Mouse (Mus musculus): Measurements from ENCODE around the gene Ush1g. TPM values are rescaled to one million over a fixed set of nuclear protein-coding genes. Genes with fewer than 3 reads are reported as not detected.

The Ush1g gene
- polyA plus RNA-seq, 1 experiment from 2014 or later, result not detected

Other genes with a start within 250 kb of the Ush1g start
- gene Rab37, start 230.6 kb downstream of the Ush1g start, polyA plus RNA-seq (2015; fragmentation: Nextera tagmentation; extraction: Ambion mirVana), result 1.1 and 1.5 TPM in 2 replicates
- gene Cd300lf, start 188.0 kb downstream of the Ush1g start, polyA plus RNA-seq (2015; fragmentation: Nextera tagmentation; extraction: Ambion mirVana), result 2.8 and 3.1 TPM in 2 replicates
- 63.2 and 68.7 TPM in 2 replicates for gene Slc9a3r1, start 158.7 kb downstream of the Ush1g start, polyA plus RNA-seq (2015; fragmentation: Nextera tagmentation; extraction: Ambion mirVana)
- gene Tmem104, start 134.6 kb downstream of the Ush1g start, polyA plus RNA-seq (2015; fragmentation: Nextera tagmentation; extraction: Ambion mirVana), result 8.6 and 9.1 TPM in 2 replicates
- 26.0 and 29.8 TPM in 2 replicates for gene Nat9, start 134.2 kb downstream of the Ush1g start, polyA plus RNA-seq (2015; fragmentation: Nextera tagmentation; extraction: Ambion mirVana)
- 0.06 TPM in 1 of 2 replicates, not detected in the other for gene Grin2c, start 54.8 kb downstream of the Ush1g start, polyA plus RNA-seq (2015; fragmentation: Nextera tagmentation; extraction: Ambion mirVana)
- 14.1 and 14.2 TPM in 2 replicates for gene Fdxr, start 45.0 kb downstream of the Ush1g start, polyA plus RNA-seq (2015; fragmentation: Nextera tagmentation; extraction: Ambion mirVana)
- 0.30 and 0.48 TPM in 2 replicates for gene Fads6, start 24.4 kb downstream of the Ush1g start, polyA plus RNA-seq (2015; fragmentation: Nextera tagmentation; extraction: Ambion mirVana)
- 0.09 TPM in 1 of 2 replicates, not detected in the other for gene Otop2, start 14.9 kb downstream of the Ush1g start, polyA plus RNA-seq (2015; fragmentation: Nextera tagmentation; extraction: Ambion mirVana)
- gene Otop3, start 12.7 kb upstream of the Ush1g start, polyA plus RNA-seq (2015; fragmentation: Nextera tagmentation; extraction: Ambion mirVana), result not detected in 2 replicates
- 19.1 and 20.2 TPM in 2 replicates for gene Hid1, start 45.7 kb upstream of the Ush1g start, polyA plus RNA-seq (2015; fragmentation: Nextera tagmentation; extraction: Ambion mirVana)
- gene Cdr2l, start 59.9 kb upstream of the Ush1g start, polyA plus RNA-seq (2015; fragmentation: Nextera tagmentation; extraction: Ambion mirVana), result 11.5 and 12.0 TPM in 2 replicates
- gene Mrpl58, start 81.7 kb upstream of the Ush1g start, polyA plus RNA-seq (2015; fragmentation: Nextera tagmentation; extraction: Ambion mirVana), result 203 and 205 TPM in 2 replicates
- 822 and 823 TPM in 2 replicates for gene Atp5h, start 97.9 kb upstream of the Ush1g start, polyA plus RNA-seq (2015; fragmentation: Nextera tagmentation; extraction: Ambion mirVana)
- 3.4 and 4.3 TPM in 2 replicates for gene Kctd2, start 98.1 kb upstream of the Ush1g start, polyA plus RNA-seq (2015; fragmentation: Nextera tagmentation; extraction: Ambion mirVana)
- gene Trim80, start 118.5 kb upstream of the Ush1g start, polyA plus RNA-seq (2015; fragmentation: Nextera tagmentation; extraction: Ambion mirVana), result not detected in 2 replicates
- 0.74 and 2.9 TPM in 2 replicates for gene Slc16a5, start 140.4 kb upstream of the Ush1g start, polyA plus RNA-seq (2015; fragmentation: Nextera tagmentation; extraction: Ambion mirVana)
- 7.2 and 7.4 TPM in 2 replicates for gene Armc7, start 153.6 kb upstream of the Ush1g start, polyA plus RNA-seq (2015; fragmentation: Nextera tagmentation; extraction: Ambion mirVana)
- 71.0 and 74.7 TPM in 2 replicates for gene Nt5c, start 169.8 kb upstream of the Ush1g start, polyA plus RNA-seq (2015; fragmentation: Nextera tagmentation; extraction: Ambion mirVana)
- gene Jpt1, start 192.3 kb upstream of the Ush1g start, polyA plus RNA-seq (2015; fragmentation: Nextera tagmentation; extraction: Ambion mirVana), result 460 and 462 TPM in 2 replicates
- 889 and 930 TPM in 2 replicates for gene Sumo2, start 214.2 kb upstream of the Ush1g start, polyA plus RNA-seq (2015; fragmentation: Nextera tagmentation; extraction: Ambion mirVana)
- gene Nup85, start 242.4 kb upstream of the Ush1g start, polyA plus RNA-seq (2015; fragmentation: Nextera tagmentation; extraction: Ambion mirVana), result 158 and 165 TPM in 2 replicates

All from lung, embryonic 16.5 days (tissue).